Mouse (Mus musculus) ES-Bruce4 (cell line): ENCODE measurements around the gene Napepld. TPM values are rescaled to one million over a fixed set of nuclear protein-coding genes. Genes with fewer than 3 reads are reported as not detected.

ENCODE experiments used
- H3K27ac ChIP-seq: 2 replicates; pipeline ENCODE4 v1.5.1; 2012; ENCODE audit warnings: low read length, inconsistent platforms; ENCODE audit not compliant: insufficient read depth
- H3K27me3 ChIP-seq: 2 replicates; pipeline ENCODE4 v1.6.1; 2012; ENCODE audit warnings: mild to moderate bottlenecking, low read length, inconsistent platforms; ENCODE audit not compliant: control insufficient read depth, poor library complexity, insufficient read depth, severe bottlenecking
- H3K36me3 ChIP-seq: 2 replicates; pipeline ENCODE4 v1.6.1; 2012; ENCODE audit warnings: inconsistent platforms, mild to moderate bottlenecking, low read length, moderate library complexity; ENCODE audit not compliant: control insufficient read depth, poor library complexity, insufficient read depth, severe bottlenecking
- H3K4me1 ChIP-seq: one replicate; pipeline ENCODE4 v1.8.1; 2011; ENCODE audit warnings: low read length; ENCODE audit not compliant: control insufficient read depth, insufficient read depth
- H3K4me3 ChIP-seq: 2 replicates; pipeline ENCODE4 v1.5.1; 2011; ENCODE audit warnings: low read depth, mild to moderate bottlenecking, low read length
- H3K9ac ChIP-seq: 2 replicates; pipeline ENCODE4 v1.6.1; 2012; ENCODE audit warnings: low read depth, mild to moderate bottlenecking, inconsistent platforms; ENCODE audit not compliant: poor library complexity, severe bottlenecking
- H3K9me3 ChIP-seq: replicated peaks from 2 replicates; pipeline ENCODE4 v1.6.1; 2012; ENCODE audit warnings: mild to moderate bottlenecking, low read length, inconsistent platforms; ENCODE audit not compliant: control insufficient read depth, poor library complexity, insufficient read depth, severe bottlenecking
- CTCF ChIP-seq: IDR thresholded peaks from one replicate; pipeline ENCODE4 v1.8.1; 2011; ENCODE audit warnings: low read depth, low read length
- EP300 ChIP-seq: IDR thresholded peaks from 2 replicates; pipeline ENCODE4 v1.6.1; 2011; ENCODE audit warnings: low read depth, low read length; ENCODE audit not compliant: insufficient read depth
- POLR2A ChIP-seq: IDR thresholded peaks from one replicate; pipeline ENCODE4 v1.8.1; 2011; ENCODE audit warnings: low read length; ENCODE audit not compliant: insufficient read depth
- polyA plus RNA-seq: library from polyadenylated mRNA; stranded (reverse); fragments of >200 nt; gene quantifications from 2 replicates; pipeline ENCODE4 v1.2.4, GENCODE M21; 2011; ENCODE audit warnings: low read depth; ENCODE audit not compliant: missing spikeins, insufficient read depth, insufficient read length

Napepld gene
- polyA plus RNA-seq, 1 experiment = 6.4 TPM

- no peak overlapping the region for H3K9ac ChIP-seq
- H3K27ac ChIP-seq = no peak overlapping the region
- no peaks in the 10 kb centered on the region for H3K27me3 ChIP-seq
- no peak overlapping the region for H3K4me3 ChIP-seq
- no peaks in the 10 kb centered on the region for H3K9me3 ChIP-seq
- TF ChIP-seq POLR2A (no peak), EP300 (no peak), CTCF (no peak)
- H3K4me1 ChIP-seq = no peaks in the 10 kb centered on the region
- H3K36me3 ChIP-seq = no peaks in the 10 kb centered on the region
Observed at GRCm38 (mm10) chr5:21680029-21680428, 21.2 kb downstream of the Napepld start.

GRCm38 (mm10) chr5:21678363-21678762 lies 22.8 kb downstream of the Napepld start:
- H3K9ac ChIP-seq = no peak overlapping the region
- TF ChIP-seq POLR2A (no peak), EP300 (no peak), CTCF (no peak)
- H3K9me3 ChIP-seq = no peaks in the 10 kb centered on the region
- no peak overlapping the region for H3K4me3 ChIP-seq
- H3K27me3 ChIP-seq = no peaks in the 10 kb centered on the region
- no peak overlapping the region for H3K27ac ChIP-seq
- peaks cover 3% of the 10 kb centered on the region for H3K4me1 ChIP-seq
- no peaks in the 10 kb centered on the region for H3K36me3 ChIP-seq

- Histone ChIP-seq H3K4me3 (no peak overlapping the region), H3K4me1 (peaks cover 3% of the 10 kb centered on the region), H3K36me3 (no peaks in the 10 kb centered on the region), H3K27ac (no peak overlapping the region), H3K9ac (no peak overlapping the region), H3K9me3 (no peaks in the 10 kb centered on the region), H3K27me3 (no peaks in the 10 kb centered on the region)
- TF ChIP-seq EP300 (no peak), CTCF (no peak), POLR2A (no peak)
Observed at GRCm38 (mm10) chr5:21677939-21678338, 23.3 kb downstream of the Napepld start.

- no peak overlapping the region for H3K9ac ChIP-seq
- H3K9me3 ChIP-seq = no peaks in the 10 kb centered on the region
- no peaks in the 10 kb centered on the region for H3K36me3 ChIP-seq
- H3K4me3 ChIP-seq = peak overlapping the region; percentile 25
- H3K27ac ChIP-seq = no peak overlapping the region
- peak; percentile 60; the same call in 1 of the 2 replicates for TF ChIP-seq EP300
- no peak for TF ChIP-seq CTCF
- H3K27me3 ChIP-seq = no peaks in the 10 kb centered on the region
- peaks cover 3% of the 10 kb centered on the region for H3K4me1 ChIP-seq
Observed at GRCm38 (mm10) chr5:21675494-21675893, 25.7 kb downstream of the Napepld start.

GRCm38 (mm10) chr5:21675019-21675418 lies 26.2 kb downstream of the Napepld start:
- Histone ChIP-seq H3K36me3 (no peaks in the 10 kb centered on the region), H3K9ac (no peak overlapping the region), H3K9me3 (no peaks in the 10 kb centered on the region), H3K4me1 (peaks cover 3% of the 10 kb centered on the region), H3K27me3 (no peaks in the 10 kb centered on the region), H3K4me3 (peak overlapping the region; percentile 25), H3K27ac (no peak overlapping the region)
- TF ChIP-seq CTCF (no peak), POLR2A (no peak), EP300 (no peak)

- Histone ChIP-seq H3K9ac (no peak overlapping the region), H3K36me3 (no peaks in the 10 kb centered on the region), H3K4me3 (no peak overlapping the region), H3K27me3 (no peaks in the 10 kb centered on the region), H3K4me1 (peaks cover 3% of the 10 kb centered on the region), H3K27ac (no peak overlapping the region), H3K9me3 (no peaks in the 10 kb centered on the region)
- TF ChIP-seq EP300 (no peak), POLR2A (no peak), CTCF (no peak)
Observed at GRCm38 (mm10) chr5:21673742-21674141, 27.5 kb downstream of the Napepld start.
